Mouse (Mus musculus): ENCODE results near the gene Inka1. TPM values are rescaled to one million over a fixed set of nuclear protein-coding genes. Genes with fewer than 3 reads are reported as not detected.

Inka1 gene
- total RNA-seq, 2 experiments from 2014 or later, result 16.3 to 32.3 TPM

DNA sequence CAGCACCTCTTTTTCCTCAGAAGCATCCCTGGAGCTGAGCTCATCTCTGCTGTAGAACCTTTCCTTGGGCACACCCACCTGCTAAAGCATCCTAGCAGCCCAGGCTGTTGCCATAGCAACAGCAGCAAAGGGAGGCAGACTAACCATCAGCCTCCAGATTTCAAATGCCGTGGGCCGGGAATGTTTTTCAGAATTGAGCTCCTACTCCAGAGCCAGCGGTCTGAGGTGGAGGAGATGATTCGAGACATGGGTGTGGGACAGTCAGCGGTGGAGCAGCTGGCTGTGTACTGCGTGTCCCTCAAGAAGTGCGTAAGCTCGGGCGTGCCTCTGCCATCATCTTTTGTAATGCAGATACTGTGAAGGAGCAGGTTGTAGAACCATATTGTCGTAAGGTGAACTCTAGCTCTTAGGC is 24.3 kb downstream of the Inka1 start:
- no peak for ATAC-seq (replicated peaks; ENCODE audit: low FRiP score, poor library complexity, severe bottlenecking)

DNA sequence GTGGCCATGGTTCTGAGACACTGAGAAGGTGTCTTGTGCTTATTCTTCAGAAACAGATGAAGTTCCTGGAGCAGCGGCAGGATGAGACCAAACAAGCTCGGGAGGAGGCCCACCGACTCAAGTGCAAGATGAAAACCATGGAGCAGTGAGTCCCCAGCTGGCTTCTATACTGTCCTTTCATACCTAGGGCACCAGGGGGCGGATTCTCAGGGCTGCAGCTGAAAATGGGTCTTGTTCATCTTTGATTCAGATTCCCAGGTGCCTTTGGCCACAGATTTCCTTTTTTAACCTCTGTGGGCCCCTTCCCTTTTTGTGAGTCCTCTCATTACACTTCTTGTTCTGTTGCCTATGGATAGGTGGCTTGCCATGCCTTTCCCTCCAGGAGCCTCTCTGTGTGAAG is 24.8 kb downstream of the Inka1 start:
- no peak for ATAC-seq (replicated peaks; ENCODE audit: low FRiP score, poor library complexity, severe bottlenecking)

DNA sequence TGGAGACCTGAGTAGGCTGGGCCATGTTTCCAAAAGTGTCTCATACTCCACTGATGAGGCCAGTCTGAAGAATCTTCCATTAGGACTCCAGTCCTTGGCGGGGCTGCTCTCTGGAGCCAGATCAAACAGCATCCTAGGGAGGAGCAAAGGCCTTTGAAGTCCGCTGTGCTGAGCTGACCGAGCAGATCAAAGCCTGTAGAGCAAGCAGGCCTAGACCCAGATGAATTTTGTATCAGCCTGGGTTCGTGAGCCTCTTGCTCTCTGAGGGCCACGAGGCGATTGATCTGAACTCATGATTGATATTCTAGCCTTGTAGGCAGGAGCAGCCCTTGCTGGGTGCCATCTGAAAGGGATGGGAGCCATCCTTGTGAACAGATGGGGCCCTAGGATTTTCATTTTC is 25.8 kb downstream of the Inka1 start:
- no peak for ATAC-seq (replicated peaks; ENCODE audit: low FRiP score, poor library complexity, severe bottlenecking)

DNA sequence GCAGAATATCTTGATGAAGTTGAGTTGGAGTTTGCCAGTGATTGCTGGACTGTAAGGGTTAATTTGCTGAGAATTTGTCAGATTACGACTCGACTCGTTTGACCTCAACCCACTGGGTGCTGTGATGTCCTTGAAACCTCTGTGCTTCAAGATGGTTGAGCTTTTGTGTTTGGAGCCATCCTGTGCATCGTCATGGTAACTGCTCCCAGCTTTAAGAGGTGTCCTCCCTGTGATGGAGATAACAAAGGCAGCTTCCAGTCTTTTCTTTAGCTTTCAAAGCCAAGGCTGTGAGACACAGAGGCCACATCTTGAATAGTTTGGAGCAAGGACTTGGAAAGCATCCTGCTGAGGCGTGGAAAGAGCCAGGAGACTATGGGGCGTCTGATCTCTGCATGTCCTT is 28.5 kb downstream of the Inka1 start:
- no peak for ATAC-seq (replicated peaks; ENCODE audit: low FRiP score, poor library complexity, severe bottlenecking)

DNA sequence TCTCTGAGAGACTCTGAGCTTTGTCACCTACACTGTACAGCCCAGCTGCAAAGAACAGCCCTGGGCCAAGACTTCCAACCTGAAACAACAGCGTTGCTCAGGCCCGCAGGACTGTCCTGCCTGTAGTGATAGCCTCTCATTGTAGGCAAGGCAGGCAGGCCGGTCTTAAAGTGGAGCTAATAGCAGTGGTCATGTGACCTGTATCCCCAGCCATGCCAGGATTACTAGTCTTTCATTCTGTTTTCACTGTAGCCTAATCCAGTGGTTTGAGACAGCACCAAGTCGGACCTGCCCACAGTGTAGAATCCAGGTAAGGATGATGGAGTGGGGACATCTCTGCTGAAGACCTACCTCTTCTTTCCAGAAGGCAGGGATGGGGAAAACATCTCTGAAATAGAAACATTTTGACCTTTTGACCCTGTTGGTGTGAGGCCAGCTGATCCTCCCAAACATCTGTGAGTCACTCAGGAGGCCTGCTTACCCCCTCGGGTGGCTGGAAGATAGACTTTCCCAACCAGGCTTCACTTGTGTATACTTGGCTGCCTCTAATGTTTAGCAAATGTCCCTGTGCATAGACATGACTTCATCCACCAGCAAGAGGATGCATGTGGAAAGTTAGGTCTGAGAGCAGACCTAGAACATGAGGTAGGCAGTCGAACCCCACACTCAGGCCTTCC is 29.9 kb downstream of the Inka1 start:
- no peak for ATAC-seq (replicated peaks; ENCODE audit: low FRiP score, poor library complexity, severe bottlenecking)

DNA sequence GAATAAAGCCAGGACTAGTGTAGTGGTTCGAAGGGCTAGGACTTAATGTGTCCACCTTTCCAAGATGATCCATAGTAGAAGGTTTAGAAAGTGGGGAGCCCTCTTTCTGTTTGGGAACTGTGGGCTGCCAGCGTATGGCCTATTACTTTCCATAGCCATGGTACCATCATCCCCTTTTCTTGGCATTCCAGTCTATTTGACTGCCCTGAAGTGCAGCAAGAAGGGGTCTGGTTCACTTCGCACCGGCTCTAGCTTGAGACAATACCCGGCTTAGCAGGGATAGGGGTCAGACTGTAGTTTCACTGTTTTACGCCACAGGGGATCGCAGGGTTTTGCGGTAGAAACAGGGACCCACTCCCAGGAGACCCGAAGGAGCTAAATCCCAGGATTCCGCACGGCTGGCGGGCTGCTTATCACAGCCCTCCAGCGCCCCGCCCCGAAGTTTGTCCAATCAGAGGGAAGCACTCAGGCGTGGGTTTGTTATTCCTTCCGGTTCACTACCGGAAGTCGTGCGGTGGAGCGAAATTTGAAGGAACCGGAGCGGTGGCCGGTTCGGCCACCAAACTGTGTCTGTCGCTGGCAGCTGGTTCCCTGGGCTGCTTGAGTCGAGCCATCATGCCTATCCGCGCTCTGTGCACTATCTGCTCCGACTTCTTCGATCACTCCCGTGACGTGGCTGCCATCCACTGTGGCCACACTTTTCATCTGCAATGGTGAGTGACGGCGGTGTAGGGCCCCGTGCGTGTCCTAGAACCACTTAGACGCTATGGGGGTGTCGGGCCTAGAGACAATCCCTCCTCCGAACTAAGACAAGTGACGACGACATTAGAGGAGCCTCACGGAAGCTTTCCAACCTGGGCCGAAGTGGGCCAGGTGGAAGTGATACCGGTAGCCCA is 35.0 kb downstream of the Inka1 start:
- ATAC-seq (replicated peaks; ENCODE audit: low FRiP score, poor library complexity, severe bottlenecking), result peak; percentile 90

DNA sequence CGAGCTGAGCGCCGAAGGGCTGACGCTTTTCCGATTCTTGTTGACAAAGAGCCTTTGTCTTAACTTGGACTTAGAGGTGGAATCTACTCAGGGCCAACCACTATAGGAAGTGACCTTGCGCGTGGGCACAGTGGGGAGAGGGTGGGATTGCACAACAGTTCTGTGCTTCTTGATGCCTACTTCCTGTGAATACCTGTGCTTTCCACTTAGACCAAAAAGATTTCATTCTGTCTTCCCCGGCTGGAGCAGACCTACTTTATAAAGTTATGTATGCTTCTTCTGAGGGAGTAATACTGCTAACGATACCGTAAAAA is 35.8 kb downstream of the Inka1 start, which contains the start of gene Traip:
Traip (plus strand) TSS at position 215 of the 314 bp plus-strand sequence.
- ATAC-seq (replicated peaks; ENCODE audit: low FRiP score, poor library complexity, severe bottlenecking), result no peak

DNA sequence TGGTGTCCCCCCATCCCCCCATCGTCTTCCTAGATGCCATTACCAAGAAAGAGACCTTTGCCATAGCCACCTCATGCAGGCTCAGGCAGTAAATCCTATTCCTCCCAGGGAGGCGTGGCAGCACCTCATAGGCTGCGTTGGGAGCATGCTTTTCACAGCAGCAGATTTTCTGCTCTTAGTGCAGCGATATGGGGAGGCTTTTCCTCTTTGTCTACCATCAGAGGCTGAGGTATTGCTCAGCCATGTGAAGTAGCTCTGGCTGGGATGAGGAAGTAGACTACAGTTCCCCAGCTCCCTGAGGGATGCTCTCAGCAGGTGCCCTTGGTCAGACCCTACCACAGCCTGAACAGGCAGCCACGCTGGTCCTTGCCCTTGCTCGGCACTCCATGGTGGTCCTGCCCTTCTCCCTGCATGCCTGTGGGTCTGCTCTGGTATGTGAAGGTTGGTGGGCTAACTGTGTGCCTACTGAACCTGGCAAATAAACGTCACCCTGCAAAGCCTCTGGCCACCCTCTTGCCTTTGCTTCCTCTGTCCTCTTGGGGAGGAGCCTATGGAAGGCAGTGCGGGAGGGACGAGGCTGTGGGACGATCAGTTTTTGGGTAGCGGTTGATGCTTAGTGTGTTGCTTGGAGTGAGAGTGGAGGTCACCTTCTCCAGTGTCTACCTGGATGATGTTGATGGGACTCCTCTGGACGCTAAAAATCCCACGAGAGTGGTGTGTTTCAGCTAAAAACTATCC is 36.3 kb downstream of the Inka1 start:
- ATAC-seq (replicated peaks; ENCODE audit: low FRiP score, poor library complexity, severe bottlenecking), result no peak

DNA sequence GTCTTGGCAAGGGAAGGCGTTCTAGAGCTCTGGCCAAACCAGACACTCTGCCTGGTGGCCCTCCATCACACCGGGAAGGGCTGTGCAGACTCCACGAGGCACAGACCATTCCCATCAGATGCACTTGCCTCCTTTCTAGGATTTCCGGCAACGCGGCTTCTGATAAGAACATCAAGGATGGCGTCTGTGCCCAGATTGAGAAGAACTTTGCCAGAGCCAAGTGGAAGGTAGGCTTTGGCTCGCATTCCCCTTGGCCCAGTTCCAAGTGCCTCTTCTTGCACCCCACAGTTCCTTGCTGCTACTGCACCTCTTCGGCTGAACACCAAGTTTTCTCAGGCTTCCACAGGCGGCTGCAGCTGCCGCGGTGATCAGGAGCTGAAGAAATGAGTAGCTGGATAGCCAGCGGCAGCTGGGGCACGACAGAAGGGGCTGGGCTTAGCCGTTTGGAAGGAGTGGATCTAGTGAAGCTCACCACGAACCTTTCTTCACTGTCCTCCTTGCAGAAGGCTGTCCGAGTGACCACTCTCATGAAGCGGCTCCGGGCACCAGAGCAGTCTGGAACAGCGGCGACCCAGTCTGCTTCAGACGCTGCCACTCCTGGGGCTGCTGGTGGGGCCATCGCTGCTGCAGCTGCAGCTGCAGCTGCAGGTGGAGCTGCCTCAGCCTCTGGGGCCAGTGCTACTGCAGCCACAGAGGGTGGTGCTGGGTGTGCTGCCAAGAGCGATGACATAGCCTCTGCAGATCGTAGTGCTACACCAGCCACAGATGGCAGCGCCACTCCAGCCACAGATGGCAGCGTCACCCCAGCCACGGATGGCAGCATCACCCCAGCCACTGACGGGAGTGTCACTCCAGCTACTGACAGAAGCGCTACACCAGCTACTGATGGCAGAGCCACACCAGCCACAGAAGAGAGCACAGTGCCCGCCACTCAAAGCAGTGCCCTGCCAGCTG is 38.2 kb downstream of the Inka1 start:
- ATAC-seq (replicated peaks; ENCODE audit: low FRiP score, poor library complexity, severe bottlenecking), result peak; percentile 50

DNA sequence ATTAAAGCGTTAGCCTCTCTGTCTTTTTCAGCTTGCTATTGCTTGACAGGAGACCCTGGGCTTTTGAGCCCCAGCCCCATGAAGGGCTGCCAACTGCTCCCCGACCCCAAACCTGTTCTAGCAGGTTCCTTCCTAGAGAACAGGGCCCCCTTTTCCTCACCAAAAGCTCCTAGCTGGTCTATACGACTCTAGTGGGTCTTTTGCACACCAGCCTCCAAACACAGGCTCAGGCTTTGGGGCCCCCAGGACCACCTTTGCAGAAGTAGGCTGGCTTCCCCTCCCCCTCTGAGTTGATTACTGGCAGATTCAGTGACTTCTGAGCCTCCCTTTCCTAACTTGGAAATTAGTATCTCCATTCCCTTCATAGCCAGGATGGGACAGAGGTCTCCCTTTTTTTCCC is 48.8 kb downstream of the Inka1 start:
- no peak for ATAC-seq (replicated peaks; ENCODE audit: low FRiP score, poor library complexity, severe bottlenecking)

DNA sequence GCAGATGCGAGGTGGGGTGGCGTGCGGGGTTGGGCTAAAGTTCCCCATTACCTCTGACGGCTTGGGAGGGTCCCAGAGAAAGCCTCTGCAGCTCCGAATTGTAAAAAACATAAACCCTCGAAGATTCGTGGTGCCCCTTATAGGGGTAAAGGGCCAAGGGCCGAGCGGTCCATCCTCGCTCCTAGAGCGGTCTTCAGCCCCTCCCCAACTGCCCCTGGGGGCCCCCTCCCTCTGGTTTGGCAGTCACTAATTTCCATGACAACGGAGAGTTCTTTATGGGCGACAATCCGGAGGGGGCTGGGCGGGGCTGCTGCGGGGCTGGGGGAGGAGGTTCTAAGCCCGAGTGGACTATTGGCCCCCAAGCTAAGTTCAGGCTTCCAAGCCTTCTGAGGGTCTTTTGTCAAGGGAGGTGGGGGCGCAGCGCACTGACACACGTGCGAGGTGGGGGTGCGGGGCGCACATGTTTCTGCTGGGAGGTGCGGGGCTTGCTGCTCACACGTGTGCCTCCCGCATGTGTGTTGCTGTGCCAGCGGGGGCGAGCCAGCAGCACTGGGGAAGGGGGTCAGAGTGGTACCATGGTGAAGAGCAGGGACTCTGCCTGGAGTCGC is 49.4 kb downstream of the Inka1 start:
- ATAC-seq (replicated peaks; ENCODE audit: low FRiP score, poor library complexity, severe bottlenecking), result no peak

DNA sequence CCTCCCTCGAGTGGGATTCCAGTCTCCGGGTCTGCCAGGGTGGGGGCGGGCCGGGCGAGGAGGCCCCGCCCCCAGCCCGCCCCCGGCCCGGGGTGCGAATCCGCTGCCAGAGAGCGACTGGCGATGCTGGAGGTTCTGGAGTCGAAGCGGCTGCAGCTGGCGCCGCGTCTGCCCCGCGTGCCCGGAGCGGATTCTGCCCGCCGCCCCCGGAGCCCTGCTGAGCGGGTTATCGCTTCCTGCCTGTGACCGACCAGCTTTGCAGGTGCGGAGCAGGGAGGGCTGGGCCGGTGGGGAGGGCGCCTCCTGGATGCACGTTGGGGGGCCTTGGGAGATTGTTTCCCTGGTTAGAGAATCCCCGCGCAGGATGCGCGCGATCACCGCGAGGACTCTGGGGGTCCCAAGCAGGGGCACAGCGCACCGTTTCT is 49.9 kb downstream of the Inka1 start:
- ATAC-seq (replicated peaks; ENCODE audit: low FRiP score, poor library complexity, severe bottlenecking), result no peak

DNA sequence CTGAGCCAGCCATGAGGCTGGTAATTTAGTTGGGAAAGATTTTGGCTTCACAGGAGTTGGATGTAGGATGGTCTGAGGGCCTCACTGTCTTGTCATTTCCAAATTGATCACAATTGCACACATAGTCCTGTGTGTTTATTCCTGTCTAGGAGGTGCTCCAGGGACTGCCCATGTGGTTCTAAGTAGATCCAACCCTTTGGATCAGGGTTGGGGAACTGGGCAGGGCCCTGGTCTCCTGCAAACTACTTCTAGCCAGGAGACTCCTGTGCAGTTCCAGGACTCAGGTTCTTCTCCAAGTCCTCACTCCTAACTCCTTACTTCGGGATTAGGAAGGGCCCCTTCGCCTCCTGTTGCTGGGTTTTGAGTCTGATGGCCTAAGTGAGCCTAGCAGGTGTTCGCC is 50.3 kb downstream of the Inka1 start, which contains the start of gene Camkv:
Camkv (plus strand) TSS at position 301 of the 400 bp plus-strand sequence.
- no peak for ATAC-seq (replicated peaks; ENCODE audit: low FRiP score, poor library complexity, severe bottlenecking)

Other genes starting within 250 kb of the Inka1 start
- gene Rbm5, start 214.9 kb downstream of the Inka1 start, total RNA-seq (2015; ENCODE audit: low replicate concordance), result 204 and 296 TPM in 2 replicates
- gene Rbm5, start 214.9 kb downstream of the Inka1 start, total RNA-seq (2017; ENCODE audit: low replicate concordance), result 507 and 635 TPM in 2 replicates
- 29.5 and 31.3 TPM in 2 replicates for gene Rbm6, start 112.6 kb downstream of the Inka1 start, total RNA-seq (2015; ENCODE audit: low replicate concordance)
- 60.6 and 79.6 TPM in 2 replicates for gene Rbm6, start 112.6 kb downstream of the Inka1 start, total RNA-seq (2017; ENCODE audit: low replicate concordance)
- gene Mon1a, start 97.7 kb downstream of the Inka1 start, total RNA-seq (2015; ENCODE audit: low replicate concordance), result 2.5 and 4.4 TPM in 2 replicates
- 2.0 and 2.7 TPM in 2 replicates for gene Mon1a, start 97.7 kb downstream of the Inka1 start, total RNA-seq (2017; ENCODE audit: low replicate concordance)
- not detected in 2 replicates for gene Mst1r, start 79.0 kb downstream of the Inka1 start, total RNA-seq (2015; ENCODE audit: low replicate concordance)
- 0.43 TPM in 1 of 2 replicates, not detected in the other for gene Mst1r, start 79.0 kb downstream of the Inka1 start, total RNA-seq (2017; ENCODE audit: low replicate concordance)
- gene Actl11, start 57.4 kb downstream of the Inka1 start, total RNA-seq (2015; ENCODE audit: low replicate concordance), result not detected in 2 replicates
- gene Actl11, start 57.4 kb downstream of the Inka1 start, total RNA-seq (2017; ENCODE audit: low replicate concordance), result not detected in 2 replicates
- not detected in 2 replicates for gene Camkv, start 50.2 kb downstream of the Inka1 start, total RNA-seq (2015; ENCODE audit: low replicate concordance)
- gene Camkv, start 50.2 kb downstream of the Inka1 start, total RNA-seq (2017; ENCODE audit: low replicate concordance), result not detected in 2 replicates
- gene Traip, start 35.7 kb downstream of the Inka1 start, total RNA-seq (2015; ENCODE audit: low replicate concordance), result 2.5 and 4.4 TPM in 2 replicates
- gene Traip, start 35.7 kb downstream of the Inka1 start, total RNA-seq (2017; ENCODE audit: low replicate concordance), result 12.5 and 15.2 TPM in 2 replicates
- gene Uba7, start 10.4 kb downstream of the Inka1 start, total RNA-seq (2015; ENCODE audit: low replicate concordance), result 392 and 403 TPM in 2 replicates
- gene Uba7, start 10.4 kb downstream of the Inka1 start, total RNA-seq (2017; ENCODE audit: low replicate concordance), result 364 and 493 TPM in 2 replicates
- 0.96 and 4.4 TPM in 2 replicates for gene Gm20661, start 2.8 kb downstream of the Inka1 start, total RNA-seq (2015; ENCODE audit: low replicate concordance)
- 5.3 and 12.9 TPM in 2 replicates for gene Gm20661, start 2.8 kb downstream of the Inka1 start, total RNA-seq (2017; ENCODE audit: low replicate concordance)
- 4.4 and 11.3 TPM in 2 replicates for gene Cdhr4, start 6.6 kb upstream of the Inka1 start, total RNA-seq (2015; ENCODE audit: low replicate concordance)
- 2.5 and 17.0 TPM in 2 replicates for gene Cdhr4, start 6.6 kb upstream of the Inka1 start, total RNA-seq (2017; ENCODE audit: low replicate concordance)
- not detected in 2 replicates for gene Gm20662, start 10.5 kb upstream of the Inka1 start, total RNA-seq (2015; ENCODE audit: low replicate concordance)
- 2.5 and 16.9 TPM in 2 replicates for gene Gm20662, start 10.5 kb upstream of the Inka1 start, total RNA-seq (2017; ENCODE audit: low replicate concordance)
- 146 and 206 TPM in 2 replicates for gene Ip6k1, start 16.6 kb upstream of the Inka1 start, total RNA-seq (2015; ENCODE audit: low replicate concordance)
- gene Ip6k1, start 16.6 kb upstream of the Inka1 start, total RNA-seq (2017; ENCODE audit: low replicate concordance), result 245 and 289 TPM in 2 replicates
- 4.8 and 5.6 TPM in 2 replicates for gene Gmppb, start 63.4 kb upstream of the Inka1 start, total RNA-seq (2015; ENCODE audit: low replicate concordance)
- gene Gmppb, start 63.4 kb upstream of the Inka1 start, total RNA-seq (2017; ENCODE audit: low replicate concordance), result 4.1 and 7.8 TPM in 2 replicates
- 0.77 TPM in 1 of 2 replicates, not detected in the other for gene Amigo3, start 67.3 kb upstream of the Inka1 start, total RNA-seq (2015; ENCODE audit: low replicate concordance)
- 2.3 and 2.8 TPM in 2 replicates for gene Amigo3, start 67.3 kb upstream of the Inka1 start, total RNA-seq (2017; ENCODE audit: low replicate concordance)
- gene Mst1, start 94.6 kb upstream of the Inka1 start, total RNA-seq (2015; ENCODE audit: low replicate concordance), result 33.0 and 48.8 TPM in 2 replicates
- 6.6 and 13.4 TPM in 2 replicates for gene Mst1, start 94.6 kb upstream of the Inka1 start, total RNA-seq (2017; ENCODE audit: low replicate concordance)
- gene Rnf123, start 97.5 kb upstream of the Inka1 start, total RNA-seq (2015; ENCODE audit: low replicate concordance), result 734 and 842 TPM in 2 replicates
- gene Rnf123, start 97.5 kb upstream of the Inka1 start, total RNA-seq (2017; ENCODE audit: low replicate concordance), result 498 and 626 TPM in 2 replicates
- 123 and 182 TPM in 2 replicates for gene Apeh, start 108.7 kb upstream of the Inka1 start, total RNA-seq (2015; ENCODE audit: low replicate concordance)
- gene Apeh, start 108.7 kb upstream of the Inka1 start, total RNA-seq (2017; ENCODE audit: low replicate concordance), result 219 and 268 TPM in 2 replicates
- 0.38 and 1.0 TPM in 2 replicates for gene Bsn, start 204.5 kb upstream of the Inka1 start, total RNA-seq (2015; ENCODE audit: low replicate concordance)
- gene Bsn, start 204.5 kb upstream of the Inka1 start, total RNA-seq (2017; ENCODE audit: low replicate concordance), result 1.3 and 2.0 TPM in 2 replicates